Comparison of ENCODE assay signal across 20 mouse cellular contexts in genomic region chr5:138620836-138621235, GRCm38 (mm10). TPM values are rescaled to one million over a fixed set of nuclear protein-coding genes. Genes with fewer than 3 reads are reported as not detected.
A peak's percentile ranks its signal among the peaks of the same experiment; 100 is the strongest.
DNase-seq lines count a peak whose midpoint lies in the region; ATAC-seq and TF ChIP-seq lines count a peak whose summit lies in the region.
"Had no signal": no experiment of that assay in that cellular context is flagged by ENCODE, and none has a peak within 500 bp of the region (broad histone marks: within the 10 kb centered on the region; RNA-seq: fewer than 3 reads in every experiment).

No protein-coding gene starts in this region.

- H3K27ac ChIP-seq in hindbrain, embryonic 13.5 days, result peak overlapping the region; percentile 44; the same call in 1 of the 2 replicates
- H3K27ac ChIP-seq in hindbrain, embryonic 16.5 days (ENCODE audit: low read depth, low read length), result no peak overlapping the region
- H3K27ac ChIP-seq in midbrain, postnatal 0 days (ENCODE audit: low read depth, low read length), result 0 out of 2 replicates have a peak overlapping the region, but pooled peaks have one; percentile 97
- no peak overlapping the region for H3K27ac ChIP-seq in midbrain, embryonic 11.5 days (ENCODE audit: low read depth, low read length)
- H3K27ac ChIP-seq in lung, postnatal 0 days (ENCODE audit: low read length), result no peak overlapping the region
- H3K27ac ChIP-seq: limb, embryonic 15.5 days had no signal

- no peaks in the 10 kb centered on the region for H3K27me3 ChIP-seq in hindbrain, embryonic 13.5 days
- H3K27me3 ChIP-seq in hindbrain, embryonic 16.5 days (replicated peaks; ENCODE audit: control insufficient read depth, insufficient read depth, low read length), result no peaks in the 10 kb centered on the region
- no peaks in the 10 kb centered on the region for H3K27me3 ChIP-seq in midbrain, postnatal 0 days (ENCODE audit: insufficient read depth, low read length)
- H3K27me3 ChIP-seq in midbrain, embryonic 11.5 days (ENCODE audit: control insufficient read depth, insufficient read depth, low read length), result no peaks in the 10 kb centered on the region
- H3K27me3 ChIP-seq in lung, postnatal 0 days (replicated peaks; ENCODE audit: insufficient read depth, low read length), result no peaks in the 10 kb centered on the region
- H3K27me3 ChIP-seq: hindbrain, embryonic 15.5 days; limb, embryonic 15.5 days had no signal

- TF ChIP-seq EP300 in lung, postnatal 0 days (IDR thresholded peaks at IDR 0.05), result no peak

- H3K9ac ChIP-seq in hindbrain, embryonic 13.5 days, result no peak overlapping the region
- no peak overlapping the region for H3K9ac ChIP-seq in hindbrain, embryonic 16.5 days (ENCODE audit: low read depth, low read length)
- H3K9ac ChIP-seq in midbrain, postnatal 0 days (replicated peaks; ENCODE audit: low read length, poor library complexity, severe bottlenecking), result no peak overlapping the region
- H3K9ac ChIP-seq in midbrain, embryonic 11.5 days (ENCODE audit: low read length), result no peak overlapping the region
- H3K9ac ChIP-seq in lung, postnatal 0 days (replicated peaks; ENCODE audit: low read depth), result no peak overlapping the region
- H3K9ac ChIP-seq: hindbrain, embryonic 15.5 days; limb, embryonic 15.5 days; liver, postnatal 0 days had no signal

- H3K4me2 ChIP-seq in hindbrain, embryonic 13.5 days, result no peak overlapping the region
- H3K4me2 ChIP-seq in hindbrain, embryonic 16.5 days (ENCODE audit: low read length), result no peak overlapping the region
- H3K4me2 ChIP-seq in midbrain, postnatal 0 days (ENCODE audit: low read depth, low read length, poor library complexity, severe bottlenecking), result no peak overlapping the region
- H3K4me2 ChIP-seq in midbrain, embryonic 11.5 days, result no peak overlapping the region
- H3K4me2 ChIP-seq in lung, postnatal 0 days (replicated peaks; ENCODE audit: low read depth, low read length), result no peak overlapping the region
- H3K4me2 ChIP-seq: hindbrain, embryonic 15.5 days; limb, embryonic 15.5 days had no signal

- no peak overlapping the region for H3K4me3 ChIP-seq in hindbrain, embryonic 13.5 days
- H3K4me3 ChIP-seq in hindbrain, embryonic 16.5 days (ENCODE audit: low read length), result no peak overlapping the region
- no peak overlapping the region for H3K4me3 ChIP-seq in midbrain, postnatal 0 days (ENCODE audit: low read depth, low read length)
- H3K4me3 ChIP-seq in midbrain, embryonic 11.5 days (ENCODE audit: low read depth, low read length), result no peak overlapping the region
- no peak overlapping the region for H3K4me3 ChIP-seq in lung, postnatal 0 days (ENCODE audit: low read depth, low read length)
- H3K4me3 ChIP-seq: heart, embryonic 10.5 days; hindbrain, embryonic 15.5 days; limb, embryonic 15.5 days had no signal

- no peak for DNase-seq in midbrain, postnatal 0 days (ENCODE audit: low spot score)
- DNase-seq in midbrain, embryonic 11.5 days (ENCODE audit: low spot score, missing footprints), result no peak
- DNase-seq in lung, postnatal 0 days (ENCODE audit: low spot score), result peak; percentile 42
- DNase-seq in layer of hippocampus, postnatal 25 days (ENCODE audit: extremely low spot score in 1 of 2, low spot score in 1 of 2), result no peak
- no peak for DNase-seq in kidney, adult 11 months
- DNase-seq: cerebellum, postnatal 25 days; gastrocnemius, postnatal 25 days; liver, postnatal 0 days; right cerebral cortex, postnatal 25 days; thymus, adult 18-20 months had no signal

- WGBS in hindbrain, embryonic 13.5 days, result 64% methylated on average over 5 of the region's 5 CpGs
- 61% methylated on average over 5 of the region's 5 CpGs for WGBS in hindbrain, embryonic 16.5 days
- WGBS in midbrain, postnatal 0 days, result 59% methylated on average over 5 of the region's 5 CpGs
- 78% methylated on average over 5 of the region's 5 CpGs for WGBS in midbrain, embryonic 11.5 days
- 53% methylated on average over 5 of the region's 5 CpGs for WGBS in lung, postnatal 0 days

- ATAC-seq in hindbrain, embryonic 13.5 days (ENCODE audit: low FRiP score), result no peak
- ATAC-seq in hindbrain, embryonic 16.5 days, result no peak
- no peak for ATAC-seq in midbrain, postnatal 0 days (ENCODE audit: low FRiP score)
- ATAC-seq in midbrain, embryonic 11.5 days (ENCODE audit: low FRiP score), result no peak
- no peak for ATAC-seq in lung, postnatal 0 days
- ATAC-seq: liver, postnatal 0 days; midbrain, embryonic 16.5 days had no signal

- no peak for TF ChIP-seq CTCF in midbrain, postnatal 0 days (IDR thresholded peaks at IDR 0.05)
- TF ChIP-seq CTCF in lung, postnatal 0 days (IDR thresholded peaks at IDR 0.05), result peak; percentile 1; the same call in 1 of the 2 replicates

- peaks cover 12% of the 10 kb centered on the region for H3K9me3 ChIP-seq in hindbrain, embryonic 13.5 days
- H3K9me3 ChIP-seq in hindbrain, embryonic 16.5 days (ENCODE audit: control insufficient read depth, low read length), result peaks cover 12% of the 10 kb centered on the region
- H3K9me3 ChIP-seq in midbrain, postnatal 0 days (ENCODE audit: low read length), result peaks cover 6% of the 10 kb centered on the region; the same call in 1 of the 2 replicates
- H3K9me3 ChIP-seq in midbrain, embryonic 11.5 days (ENCODE audit: control insufficient read depth, low read length), result peaks cover 11% of the 10 kb centered on the region; the same call in 1 of the 2 replicates
- H3K9me3 ChIP-seq in lung, postnatal 0 days (ENCODE audit: low read length), result peaks cover 7% of the 10 kb centered on the region

- H3K36me3 ChIP-seq in hindbrain, embryonic 13.5 days, result peaks cover 25% of the 10 kb centered on the region
- peaks cover 19% of the 10 kb centered on the region for H3K36me3 ChIP-seq in hindbrain, embryonic 16.5 days (ENCODE audit: control insufficient read depth, insufficient read depth, low read length)
- H3K36me3 ChIP-seq in midbrain, postnatal 0 days (ENCODE audit: insufficient read depth, low read length), result peaks cover 13% of the 10 kb centered on the region
- H3K36me3 ChIP-seq in midbrain, embryonic 11.5 days (ENCODE audit: control insufficient read depth, insufficient read depth, low read length), result peaks cover 13% of the 10 kb centered on the region
- peaks cover 17% of the 10 kb centered on the region; the same call in 1 of the 2 replicates for H3K36me3 ChIP-seq in lung, postnatal 0 days (ENCODE audit: insufficient read depth, low read length)

- H3K4me1 ChIP-seq in hindbrain, embryonic 13.5 days (replicated peaks), result peaks cover 33% of the 10 kb centered on the region
- peaks cover 24% of the 10 kb centered on the region for H3K4me1 ChIP-seq in hindbrain, embryonic 16.5 days (ENCODE audit: control insufficient read depth, insufficient read depth, low read depth, low read length)
- H3K4me1 ChIP-seq in midbrain, postnatal 0 days (ENCODE audit: insufficient read depth, low read length), result peaks cover 9% of the 10 kb centered on the region
- H3K4me1 ChIP-seq in midbrain, embryonic 11.5 days (ENCODE audit: control insufficient read depth, insufficient read depth, low read length), result peaks cover 11% of the 10 kb centered on the region
- 0 out of 2 replicates have a peak, but pooled peaks cover 4% of the 10 kb centered on the region for H3K4me1 ChIP-seq in lung, postnatal 0 days (ENCODE audit: insufficient read depth, low read depth, low read length)

RNA-seq across cellular contexts. Expression of gene Zfp68, which starts 1.3 kb away (rescaled TPM):
- polyA plus RNA-seq in hindbrain, embryonic 13.5 days (2015; fragmentation: Nextera tagmentation; extraction: Ambion mirVana), result 85.2 and 87.1 TPM in 2 replicates
- 65.2 and 69.4 TPM in 2 replicates for polyA plus RNA-seq in hindbrain, embryonic 16.5 days (2015; fragmentation: Nextera tagmentation; extraction: Ambion mirVana)
- total RNA-seq in midbrain, postnatal 0 days (2014; rRNA removed), result 42.5 and 46.6 TPM in 2 replicates
- polyA plus RNA-seq in midbrain, postnatal 0 days (2015; fragmentation: Nextera tagmentation; extraction: Ambion mirVana), result 40.1 and 45.8 TPM in 2 replicates
- 73.1 and 81.9 TPM in 2 replicates for polyA plus RNA-seq in midbrain, embryonic 11.5 days (2014; fragmentation: Nextera tagmentation; extraction: Ambion mirVana)
- 46.0 and 49.6 TPM in 2 replicates for polyA plus RNA-seq in lung, postnatal 0 days (2015; fragmentation: Nextera tagmentation; extraction: Ambion mirVana)
- total RNA-seq in layer of hippocampus, postnatal 25 days (2021), result 10 to 100 TPM; 27.9 to 29.4 TPM

RNA-seq across cellular contexts. Expression of gene A430033K04Rik, which starts 1.8 kb away (rescaled TPM):
- 21.9 and 22.3 TPM in 2 replicates for polyA plus RNA-seq in hindbrain, embryonic 13.5 days (2015; fragmentation: Nextera tagmentation; extraction: Ambion mirVana)
- 19.2 and 20.6 TPM in 2 replicates for polyA plus RNA-seq in hindbrain, embryonic 16.5 days (2015; fragmentation: Nextera tagmentation; extraction: Ambion mirVana)
- total RNA-seq in midbrain, postnatal 0 days (2014; rRNA removed), result 15.4 and 17.2 TPM in 2 replicates
- 12.6 and 12.9 TPM in 2 replicates for polyA plus RNA-seq in midbrain, postnatal 0 days (2015; fragmentation: Nextera tagmentation; extraction: Ambion mirVana)
- polyA plus RNA-seq in midbrain, embryonic 11.5 days (2014; fragmentation: Nextera tagmentation; extraction: Ambion mirVana), result 10.6 and 11.2 TPM in 2 replicates
- 4.4 and 5.2 TPM in 2 replicates for polyA plus RNA-seq in lung, postnatal 0 days (2015; fragmentation: Nextera tagmentation; extraction: Ambion mirVana)
- total RNA-seq in layer of hippocampus, postnatal 25 days (2021), result 10 to 100 TPM; 15.4 TPM

RNA-seq across cellular contexts. Expression of gene 1700123K08Rik, which starts 56.3 kb away (rescaled TPM):
- not detected in 2 replicates for polyA plus RNA-seq in hindbrain, embryonic 13.5 days (2015; fragmentation: Nextera tagmentation; extraction: Ambion mirVana)
- polyA plus RNA-seq in hindbrain, embryonic 16.5 days (2015; fragmentation: Nextera tagmentation; extraction: Ambion mirVana), result not detected in 2 replicates
- total RNA-seq in midbrain, postnatal 0 days (2014; rRNA removed), result not detected in 2 replicates
- not detected in 2 replicates for polyA plus RNA-seq in midbrain, postnatal 0 days (2015; fragmentation: Nextera tagmentation; extraction: Ambion mirVana)
- not detected in 2 replicates for polyA plus RNA-seq in midbrain, embryonic 11.5 days (2014; fragmentation: Nextera tagmentation; extraction: Ambion mirVana)
- not detected in 2 replicates for polyA plus RNA-seq in lung, postnatal 0 days (2015; fragmentation: Nextera tagmentation; extraction: Ambion mirVana)
- not detected for total RNA-seq in layer of hippocampus, postnatal 25 days (2021)
- total RNA-seq: gastrocnemius, postnatal 25 days; left cerebral cortex, postnatal 10 days had no signal
- polyA plus RNA-seq: embryonic facial prominence, embryonic 11.5 days; heart, embryonic 10.5 days; hindbrain, embryonic 15.5 days; kidney, embryonic 16.5 days; limb, embryonic 15.5 days; liver, postnatal 0 days; midbrain, embryonic 16.5 days; neural tube, embryonic 11.5 days had no signal

Comparison
In these comparisons a context has a peak if more than half of its experiments do, and no peak if none do; other contexts are left out.
1. H3K27ac ChIP-seq: peak in hindbrain, embryonic 13.5 days (single experiment) and midbrain, postnatal 0 days (single experiment); none in hindbrain, embryonic 16.5 days (single experiment), midbrain, embryonic 11.5 days (single experiment) and lung, postnatal 0 days (single experiment).